Mouse (Mus musculus) megakaryocyte progenitor cell, adult 5-6 weeks (primary cell): ENCODE results near the gene Hsd11b1. TPM values are rescaled to one million over a fixed set of nuclear protein-coding genes. Genes with fewer than 3 reads are reported as not detected.

ENCODE experiments used
- total RNA-seq, 2 experiments: library from RNA; stranded (forward) in 1 of 2; stranded (reverse) in 1 of 2; fragments of 157-497, 149-512 nt in 1 of 2; fragments of 200-1000 nt in 1 of 2; gene quantifications; 2 replicates each; pipeline versions ENCODE4 v1.2.3 to v1.2.4; 2015 to 2017

Gene Hsd11b1
- total RNA-seq, 2 experiments from 2014 or later: 39.9 to 74.0 TPM

Other genes with a start within 250 kb of the Hsd11b1 start
- gene Syt14, start 228.3 kb downstream of the Hsd11b1 start, total RNA-seq (2015): 0.02 TPM in 1 of 2 replicates, not detected in the other
- 0.03 TPM in 1 of 2 replicates, not detected in the other for gene Syt14, start 228.3 kb downstream of the Hsd11b1 start, total RNA-seq (2017)
- gene Diexf, start 133.8 kb downstream of the Hsd11b1 start, total RNA-seq (2015): 11.3 and 15.1 TPM in 2 replicates
- gene Diexf, start 133.8 kb downstream of the Hsd11b1 start, total RNA-seq (2017): 20.7 and 33.6 TPM in 2 replicates
- 0.10 and 0.89 TPM in 2 replicates for gene Irf6, start 111.0 kb downstream of the Hsd11b1 start, total RNA-seq (2015)
- gene Irf6, start 111.0 kb downstream of the Hsd11b1 start, total RNA-seq (2017): 0.10 and 0.46 TPM in 2 replicates
- 5.1 and 6.5 TPM in 2 replicates for gene A130010J15Rik, start 96.0 kb downstream of the Hsd11b1 start, total RNA-seq (2015)
- 11.8 and 14.0 TPM in 2 replicates for gene A130010J15Rik, start 96.0 kb downstream of the Hsd11b1 start, total RNA-seq (2017)
- 40.9 and 44.1 TPM in 2 replicates for gene Traf3ip3, start 62.4 kb downstream of the Hsd11b1 start, total RNA-seq (2015)
- 75.9 and 85.8 TPM in 2 replicates for gene Traf3ip3, start 62.4 kb downstream of the Hsd11b1 start, total RNA-seq (2017)
- 5.7 and 8.8 TPM in 2 replicates for gene Lamb3, start 56.4 kb downstream of the Hsd11b1 start, total RNA-seq (2015)
- 1.9 and 9.7 TPM in 2 replicates for gene Lamb3, start 56.4 kb downstream of the Hsd11b1 start, total RNA-seq (2017)
- 9.3 and 11.9 TPM in 2 replicates for gene G0s2, start 9.1 kb upstream of the Hsd11b1 start, total RNA-seq (2015)
- gene G0s2, start 9.1 kb upstream of the Hsd11b1 start, total RNA-seq (2017): 14.2 and 27.8 TPM in 2 replicates
- not detected in 2 replicates for gene Camk1g, start 106.2 kb upstream of the Hsd11b1 start, total RNA-seq (2015)
- not detected in 2 replicates for gene Camk1g, start 106.2 kb upstream of the Hsd11b1 start, total RNA-seq (2017)